Mouse (Mus musculus): ENCODE data around the gene Cyp4a32. TPM values are rescaled to one million over a fixed set of nuclear protein-coding genes. Genes with fewer than 3 reads are reported as not detected.
"Not testable (repeated sequence)": the region's sequence is repeated elsewhere in the genome, so short reads cannot be mapped to it uniquely, and the experiment has no call there.

Gene Cyp4a32
- not detected in 2 replicates for polyA plus RNA-seq (2011; ENCODE audit: insufficient read depth, insufficient read length, low read depth, missing spikeins)

DNA sequence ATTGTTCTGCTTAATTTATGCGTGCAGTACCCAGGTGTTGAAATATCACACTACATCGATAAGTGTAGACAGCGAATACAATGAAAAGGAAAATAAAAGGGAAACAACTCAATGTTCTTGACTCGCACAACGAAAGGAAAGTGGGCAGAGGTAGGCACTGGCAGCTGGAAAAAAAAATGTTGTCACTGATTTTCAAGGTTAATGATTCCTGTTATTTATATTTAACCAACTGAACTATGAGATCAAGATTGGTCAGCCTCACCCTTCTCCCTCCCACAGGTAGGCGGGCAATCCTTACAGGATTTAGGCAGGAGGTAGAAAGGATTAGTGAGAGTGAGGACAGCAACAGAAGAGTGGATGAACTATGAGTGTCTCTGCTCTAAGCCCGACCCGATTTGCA, at the start of gene Cyp4a32:
Gene Cyp4a32, plus strand, starts transcription at position 359 of the 400 bp plus-strand sequence.
- H3K4me3 ChIP-seq (ENCODE audit: low read depth, low read length); H3K27ac ChIP-seq (ENCODE audit: insufficient read depth, low read length); H3K27me3 ChIP-seq (ENCODE audit: control insufficient read depth, insufficient read depth, low read length, poor library complexity, severe bottlenecking); H3K9ac ChIP-seq (ENCODE audit: low read depth, poor library complexity, severe bottlenecking); H3K9me3 ChIP-seq (replicated peaks; ENCODE audit: control insufficient read depth, insufficient read depth, low read length, poor library complexity, severe bottlenecking); H3K4me1 ChIP-seq (ENCODE audit: control insufficient read depth, insufficient read depth, low read length); H3K36me3 ChIP-seq (ENCODE audit: control insufficient read depth, insufficient read depth, low read length, poor library complexity, severe bottlenecking): not testable (repeated sequence)

DNA sequence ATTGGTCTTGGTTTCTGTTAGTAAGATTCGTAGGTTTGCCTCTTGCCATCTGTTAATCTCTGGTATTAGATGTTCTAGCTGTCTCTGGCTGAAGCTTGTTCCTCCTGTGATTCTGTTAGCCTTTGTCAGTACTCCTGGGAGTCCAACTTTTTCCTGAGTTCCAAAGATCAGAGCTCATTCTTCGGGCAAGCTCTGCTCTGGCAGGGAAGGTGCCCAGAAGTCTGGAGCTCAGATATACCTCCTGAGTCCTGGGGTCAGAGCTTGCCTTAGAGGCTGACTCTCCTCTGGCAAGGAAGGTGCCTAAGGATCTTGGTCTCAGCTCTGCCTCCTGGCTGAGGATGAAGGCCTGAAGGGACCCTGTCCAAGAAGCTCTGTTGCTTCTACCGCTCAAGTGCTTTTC, 48.0 kb upstream of the Cyp4a32 start:
- Histone ChIP-seq H3K27ac (ENCODE audit: insufficient read depth, low read length) (no peak overlapping the region), H3K27me3 (ENCODE audit: control insufficient read depth, insufficient read depth, low read length, poor library complexity, severe bottlenecking) (no peaks in the 10 kb centered on the region), H3K9me3 (replicated peaks; ENCODE audit: control insufficient read depth, insufficient read depth, low read length, poor library complexity, severe bottlenecking) (0 out of 2 replicates have a peak, but pooled peaks cover 3% of the 10 kb centered on the region), H3K36me3 (ENCODE audit: control insufficient read depth, insufficient read depth, low read length, poor library complexity, severe bottlenecking) (no peaks in the 10 kb centered on the region), H3K4me1 (ENCODE audit: control insufficient read depth, insufficient read depth, low read length) (no peaks in the 10 kb centered on the region), H3K9ac (ENCODE audit: low read depth, poor library complexity, severe bottlenecking) (no peak overlapping the region), H3K4me3 (ENCODE audit: low read depth, low read length) (no peak overlapping the region)
- TF ChIP-seq CTCF (IDR thresholded peaks at IDR 0.05; ENCODE audit: low read depth, low read length) (no peak), EP300 (IDR thresholded peaks at IDR 0.05; ENCODE audit: insufficient read depth, low read depth, low read length) (no peak), POLR2A (IDR thresholded peaks at IDR 0.05; ENCODE audit: insufficient read depth, low read length) (no peak)

DNA sequence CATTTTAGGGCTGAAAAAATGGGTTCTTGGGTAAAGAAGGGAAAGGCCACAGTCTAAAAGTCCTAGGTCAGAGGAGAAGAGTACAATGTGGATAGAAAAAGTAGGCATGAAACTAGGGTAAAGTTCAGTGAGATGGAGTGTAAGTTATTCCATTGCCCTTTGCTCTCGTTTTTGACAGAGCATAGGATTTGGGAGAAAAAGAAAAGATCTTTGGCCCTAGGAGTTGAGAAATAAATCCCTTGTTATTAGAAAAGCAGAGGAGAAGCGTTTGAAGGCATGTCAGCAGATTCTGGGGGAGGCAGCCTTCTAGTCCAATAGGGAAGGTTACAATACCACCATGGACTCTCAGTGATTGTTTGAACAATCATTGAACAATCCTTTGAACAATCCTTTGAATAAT, 45.3 kb upstream of the Cyp4a32 start:
- peaks cover 3% of the 10 kb centered on the region for H3K4me1 ChIP-seq (ENCODE audit: control insufficient read depth, insufficient read depth, low read length)
- TF ChIP-seq EP300 (IDR thresholded peaks at IDR 0.05; ENCODE audit: insufficient read depth, low read depth, low read length) (no peak), CTCF (IDR thresholded peaks at IDR 0.05; ENCODE audit: low read depth, low read length) (no peak), POLR2A (IDR thresholded peaks at IDR 0.05; ENCODE audit: insufficient read depth, low read length) (no peak)
- H3K27ac ChIP-seq (ENCODE audit: insufficient read depth, low read length) = no peak overlapping the region
- H3K9ac ChIP-seq (ENCODE audit: low read depth, poor library complexity, severe bottlenecking) = no peak overlapping the region
- no peaks in the 10 kb centered on the region for H3K36me3 ChIP-seq (ENCODE audit: control insufficient read depth, insufficient read depth, low read length, poor library complexity, severe bottlenecking)
- no peaks in the 10 kb centered on the region for H3K27me3 ChIP-seq (ENCODE audit: control insufficient read depth, insufficient read depth, low read length, poor library complexity, severe bottlenecking)
- 0 out of 2 replicates have a peak, but pooled peaks cover 3% of the 10 kb centered on the region for H3K9me3 ChIP-seq (replicated peaks; ENCODE audit: control insufficient read depth, insufficient read depth, low read length, poor library complexity, severe bottlenecking)
- no peak overlapping the region for H3K4me3 ChIP-seq (ENCODE audit: low read depth, low read length)

DNA sequence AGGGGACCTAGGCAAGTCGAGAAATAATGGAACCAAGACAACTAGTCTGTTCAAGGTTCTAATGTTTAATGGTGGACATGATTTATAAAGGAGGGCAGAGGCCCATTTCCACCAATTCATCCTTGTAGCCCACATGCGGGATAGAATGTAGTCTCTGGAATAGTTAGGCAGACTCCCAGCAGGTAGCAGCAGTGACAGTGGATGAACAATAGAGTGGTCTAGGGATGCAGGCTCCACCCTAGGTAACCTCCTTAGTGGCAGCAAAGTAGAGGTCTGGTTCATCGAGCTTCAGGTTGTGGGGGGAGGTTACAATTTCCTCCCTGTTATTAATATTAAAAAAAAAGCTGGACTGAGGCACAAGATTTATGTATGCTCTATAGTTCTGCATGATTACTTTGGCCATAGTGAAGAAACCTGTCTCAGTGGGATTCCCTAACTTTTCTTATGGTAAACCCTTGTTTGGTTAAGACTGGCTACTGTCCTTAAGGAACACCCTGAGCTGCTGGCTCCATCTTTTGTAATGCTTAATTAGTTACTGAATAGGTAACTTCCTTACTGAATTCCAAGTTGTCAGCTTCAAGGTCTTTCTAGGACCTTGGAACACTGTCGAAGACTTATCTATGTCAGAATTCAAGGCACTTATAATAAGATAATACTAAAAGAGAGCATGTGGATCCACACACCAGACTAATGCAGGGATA, 42.8 kb upstream of the Cyp4a32 start:
- no peaks in the 10 kb centered on the region for H3K27me3 ChIP-seq (ENCODE audit: control insufficient read depth, insufficient read depth, low read length, poor library complexity, severe bottlenecking)
- H3K27ac ChIP-seq (ENCODE audit: insufficient read depth, low read length) = peak overlapping the region; percentile 61
- H3K4me3 ChIP-seq (ENCODE audit: low read depth, low read length) = no peak overlapping the region
- H3K4me1 ChIP-seq (ENCODE audit: control insufficient read depth, insufficient read depth, low read length) = peaks cover 3% of the 10 kb centered on the region
- no peak overlapping the region for H3K9ac ChIP-seq (ENCODE audit: low read depth, poor library complexity, severe bottlenecking)
- no peaks in the 10 kb centered on the region for H3K36me3 ChIP-seq (ENCODE audit: control insufficient read depth, insufficient read depth, low read length, poor library complexity, severe bottlenecking)
- H3K9me3 ChIP-seq (replicated peaks; ENCODE audit: control insufficient read depth, insufficient read depth, low read length, poor library complexity, severe bottlenecking) = 0 out of 2 replicates have a peak, but pooled peaks cover 3% of the 10 kb centered on the region
- no peak; the same call in 1 of the 2 replicates for TF ChIP-seq EP300 (IDR thresholded peaks at IDR 0.05; ENCODE audit: insufficient read depth, low read depth, low read length)
- TF ChIP-seq POLR2A (IDR thresholded peaks at IDR 0.05; ENCODE audit: insufficient read depth, low read length) = no peak
- TF ChIP-seq CTCF (IDR thresholded peaks at IDR 0.05; ENCODE audit: low read depth, low read length) = no peak

DNA sequence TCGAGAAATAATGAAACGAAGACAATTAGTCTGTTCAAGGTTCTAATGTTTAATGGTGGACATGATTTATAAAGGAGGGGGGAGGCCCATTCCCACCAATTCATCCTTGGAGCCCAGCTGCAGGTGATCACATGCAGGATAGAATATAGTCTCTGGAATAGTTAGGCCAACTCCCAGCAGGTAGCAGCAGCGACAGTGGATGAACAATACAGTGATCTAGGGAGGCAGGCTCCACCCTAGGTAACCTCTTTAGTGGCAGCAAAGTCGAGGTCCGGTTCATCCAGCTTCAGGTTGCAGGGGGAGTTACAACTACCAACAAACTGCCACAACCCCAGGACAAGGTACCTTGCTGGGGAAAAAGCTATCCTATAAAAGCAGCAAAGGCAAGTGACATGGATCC, 39.5 kb upstream of the Cyp4a32 start:
- peak; percentile 68 for TF ChIP-seq EP300 (IDR thresholded peaks at IDR 0.05; ENCODE audit: insufficient read depth, low read depth, low read length)
- peak overlapping the region; percentile 42; the same call in 1 of the 2 replicates for H3K9ac ChIP-seq (ENCODE audit: low read depth, poor library complexity, severe bottlenecking)
- H3K4me1 ChIP-seq (ENCODE audit: control insufficient read depth, insufficient read depth, low read length); H3K27me3 ChIP-seq (ENCODE audit: control insufficient read depth, insufficient read depth, low read length, poor library complexity, severe bottlenecking); H3K36me3 ChIP-seq (ENCODE audit: control insufficient read depth, insufficient read depth, low read length, poor library complexity, severe bottlenecking); H3K9me3 ChIP-seq (replicated peaks; ENCODE audit: control insufficient read depth, insufficient read depth, low read length, poor library complexity, severe bottlenecking): not testable (repeated sequence)
- H3K27ac ChIP-seq (ENCODE audit: insufficient read depth, low read length) = peak overlapping the region; percentile 83
- H3K4me3 ChIP-seq (ENCODE audit: low read depth, low read length) = peak overlapping the region; percentile 43; the same call in 1 of the 2 replicates

DNA sequence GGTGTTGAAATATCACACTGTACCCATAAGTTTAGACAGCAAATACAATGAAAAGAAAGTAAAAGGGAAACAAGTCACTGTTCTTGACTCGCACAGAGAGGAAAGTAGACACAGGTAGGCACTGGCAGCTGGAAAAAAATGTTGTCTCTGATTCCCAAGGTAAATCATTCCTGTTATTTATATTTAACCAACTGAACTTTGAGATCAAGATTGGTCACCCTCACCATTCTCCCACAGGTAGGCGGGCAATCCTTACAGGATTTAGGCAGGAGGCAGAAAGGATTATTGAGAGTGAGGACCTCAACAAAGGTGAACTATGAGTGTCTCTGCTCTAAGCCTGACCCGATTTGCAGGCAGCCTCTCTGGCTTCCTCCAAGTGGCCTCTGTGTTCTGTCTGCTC, 37.4 kb upstream of the Cyp4a32 start, which contains the start of gene Cyp4a31:
Gene Cyp4a31, plus strand, starts transcription at position 249 of the 400 bp plus-strand sequence.
- Histone ChIP-seq H3K27me3 (ENCODE audit: control insufficient read depth, insufficient read depth, low read length, poor library complexity, severe bottlenecking) (no peaks in the 10 kb centered on the region), H3K9me3 (replicated peaks; ENCODE audit: control insufficient read depth, insufficient read depth, low read length, poor library complexity, severe bottlenecking) (peaks cover 4% of the 10 kb centered on the region), H3K4me1 (ENCODE audit: control insufficient read depth, insufficient read depth, low read length) (peaks cover 3% of the 10 kb centered on the region), H3K36me3 (ENCODE audit: control insufficient read depth, insufficient read depth, low read length, poor library complexity, severe bottlenecking) (no peaks in the 10 kb centered on the region), H3K27ac (ENCODE audit: insufficient read depth, low read length) (no peak within 1 kb of the TSS), H3K9ac (ENCODE audit: low read depth, poor library complexity, severe bottlenecking) (no peak within 1 kb of the TSS), H3K4me3 (ENCODE audit: low read depth, low read length) (no peak within 1 kb of the TSS)
- TF ChIP-seq POLR2A (IDR thresholded peaks at IDR 0.05; ENCODE audit: insufficient read depth, low read length) = no peak
- no peak for TF ChIP-seq CTCF (IDR thresholded peaks at IDR 0.05; ENCODE audit: low read depth, low read length)
- TF ChIP-seq EP300 (IDR thresholded peaks at IDR 0.05; ENCODE audit: insufficient read depth, low read depth, low read length) = no peak

DNA sequence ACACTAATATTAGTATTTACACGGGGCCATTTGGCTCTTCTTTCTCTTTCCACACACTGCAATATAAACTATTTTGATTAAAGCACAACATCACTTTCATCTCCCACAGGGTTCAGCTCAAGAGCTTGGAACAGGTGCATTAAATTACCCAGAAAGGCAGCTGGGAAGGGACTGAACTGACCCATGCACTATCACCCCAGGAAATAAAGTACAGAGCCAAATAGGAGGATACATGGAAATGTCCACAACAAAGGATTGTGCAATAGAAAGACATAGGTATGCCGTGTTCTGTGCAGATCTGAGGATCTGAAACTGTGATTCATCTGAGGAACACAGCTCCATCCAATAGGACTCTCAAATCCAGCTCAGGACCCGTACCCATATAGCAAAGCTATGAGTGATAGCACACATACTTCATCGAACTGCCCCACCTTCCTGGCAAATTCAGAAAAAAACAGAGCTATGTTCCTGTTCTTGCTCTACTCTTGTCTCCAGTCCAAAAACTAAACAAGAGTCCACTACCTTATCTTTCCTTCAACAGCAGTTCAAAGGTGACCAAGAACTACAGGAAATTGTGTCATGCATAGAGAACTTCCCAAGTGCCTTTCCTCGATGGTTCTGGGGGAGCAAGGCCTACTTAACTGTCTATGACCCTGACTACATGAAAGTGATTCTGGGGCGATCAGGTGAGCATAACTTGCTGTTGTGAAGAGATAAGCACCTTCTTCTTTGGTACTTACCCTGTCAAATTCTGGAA, 36.1 kb upstream of the Cyp4a32 start:
- H3K27me3 ChIP-seq (ENCODE audit: control insufficient read depth, insufficient read depth, low read length, poor library complexity, severe bottlenecking); H3K4me3 ChIP-seq (ENCODE audit: low read depth, low read length); H3K9ac ChIP-seq (ENCODE audit: low read depth, poor library complexity, severe bottlenecking); H3K27ac ChIP-seq (ENCODE audit: insufficient read depth, low read length); H3K4me1 ChIP-seq (ENCODE audit: control insufficient read depth, insufficient read depth, low read length); H3K36me3 ChIP-seq (ENCODE audit: control insufficient read depth, insufficient read depth, low read length, poor library complexity, severe bottlenecking); H3K9me3 ChIP-seq (replicated peaks; ENCODE audit: control insufficient read depth, insufficient read depth, low read length, poor library complexity, severe bottlenecking): not testable (repeated sequence)

Data from ES-Bruce4 (cell line).